Mouse (Mus musculus) stomach, embryonic 14.5 days (tissue): Measurements from ENCODE around the gene Srgap3. TPM values are rescaled to one million over a fixed set of nuclear protein-coding genes. Genes with fewer than 3 reads are reported as not detected.
A peak's percentile ranks its signal among the peaks of the same experiment; 100 is the strongest.

Experiments
- ATAC-seq: fragments of 200-750 bp; cut with Nextera tagmentation; 2 replicates; pipeline ENCODE4 v1.8.0; 2017; ENCODE audit warnings: low read depth, moderate TSS enrichment; ENCODE audit not compliant: insufficient number of reproducible peaks, insufficient read depth, low FRiP score
- H3K27ac ChIP-seq: fragments of 300-500 bp; sonication (generic); 2 replicates; pipeline ENCODE4 v1.5.1; 2014; ENCODE audit warnings: mild to moderate bottlenecking, low read length, moderate library complexity, mixed read lengths
- H3K27me3 ChIP-seq: fragments of 300-500 bp; sonication (generic); 2 replicates; pipeline ENCODE4 v1.6.1; 2014; ENCODE audit warnings: low read length, control low read depth, mixed read lengths; ENCODE audit not compliant: control insufficient read depth, insufficient read depth
- H3K36me3 ChIP-seq: fragments of 300-500 bp; sonication (generic); 2 replicates; pipeline ENCODE4 v1.6.1; 2014; ENCODE audit warnings: mild to moderate bottlenecking, control low read depth, low read length, moderate library complexity, mixed read lengths; ENCODE audit not compliant: control insufficient read depth, insufficient read depth
- H3K4me1 ChIP-seq: fragments of 300-500 bp; sonication (generic); 2 replicates; pipeline ENCODE4 v1.6.1; 2014; ENCODE audit warnings: low read length, control low read depth, mixed read lengths; ENCODE audit not compliant: control insufficient read depth, insufficient read depth
- H3K4me2 ChIP-seq: fragments of 300-500 bp; sonication (generic); replicated peaks from 2 replicates; pipeline ENCODE4 v1.6.1; 2014; ENCODE audit warnings: low read depth, low read length, control low read depth
- H3K4me3 ChIP-seq: fragments of 300-500 bp; sonication (generic); 2 replicates; pipeline ENCODE4 v1.5.1; 2014; ENCODE audit warnings: low read depth, low read length, control low read depth
- H3K9ac ChIP-seq: fragments of 300-500 bp; sonication (generic); replicated peaks from 2 replicates; pipeline ENCODE4 v1.6.1; 2014; ENCODE audit warnings: low read depth, mild to moderate bottlenecking, control low read depth, low read length, moderate library complexity, mixed read lengths
- H3K9me3 ChIP-seq: fragments of 300-500 bp; sonication (generic); 2 replicates; pipeline ENCODE4 v1.6.1; 2016; ENCODE audit warnings: low read depth, low read length, control low read depth; ENCODE audit not compliant: control insufficient read depth
- whole genome bisulfite sequencing: fragments of 180-500 bp; shearing (Covaris S2); extraction: QIAGEN DNeasy Blood & Tissue Kit; methylation state at CpG from one replicate; pipeline ENCODE4 v1.1.7; 2014; 5-methylcytosine and 5-hydroxymethylcytosine counted together
- polyA plus RNA-seq: library from polyadenylated mRNA; unstranded; fragments of >200 nt; fragmentation: Nextera tagmentation; extraction: Ambion mirVana; gene quantifications from 2 replicates; pipeline ENCODE4 v1.2.1, GENCODE M21; 2014

The Srgap3 gene
- polyA plus RNA-seq, 1 experiment from 2014 or later = 15.3 TPM

- no peak for ATAC-seq
- no peaks in the 10 kb centered on the region for H3K9me3 ChIP-seq
- H3K27me3 ChIP-seq = no peaks in the 10 kb centered on the region
- H3K4me2 ChIP-seq = no peak overlapping the region
- H3K27ac ChIP-seq = no peak overlapping the region
- H3K9ac ChIP-seq = no peak overlapping the region
- WGBS = 78% methylated on average over 7 of the region's 7 CpGs
- H3K4me1 ChIP-seq = peaks cover 12% of the 10 kb centered on the region
- H3K4me3 ChIP-seq = no peak overlapping the region
- no peaks in the 10 kb centered on the region for H3K36me3 ChIP-seq
These were observed 128.6 kb downstream of the Srgap3 start for GRCm38 (mm10) chr6:112818403-112818901.

GRCm38 (mm10) chr6:112815604-112816003 is 131.5 kb downstream of the Srgap3 start:
- Histone ChIP-seq H3K9me3 (no peaks in the 10 kb centered on the region), H3K4me3 (no peak overlapping the region), H3K9ac (no peak overlapping the region), H3K27ac (peak overlapping the region; percentile 59; the same call in 1 of the 2 replicates), H3K4me2 (no peak overlapping the region), H3K27me3 (no peaks in the 10 kb centered on the region), H3K4me1 (peaks cover 12% of the 10 kb centered on the region), H3K36me3 (no peaks in the 10 kb centered on the region)
- 56% methylated on average over 6 of the region's 6 CpGs for WGBS
- ATAC-seq = no peak

GRCm38 (mm10) chr6:112814525-112815086 is 132.5 kb downstream of the Srgap3 start:
- no peak overlapping the region for H3K9ac ChIP-seq
- no peaks in the 10 kb centered on the region for H3K9me3 ChIP-seq
- H3K36me3 ChIP-seq = no peaks in the 10 kb centered on the region
- peak; percentile 30; the same call in 1 of the 2 replicates for ATAC-seq
- no peaks in the 10 kb centered on the region for H3K27me3 ChIP-seq
- 22% methylated on average over 5 of the region's 5 CpGs for WGBS
- no peak overlapping the region for H3K4me2 ChIP-seq
- H3K27ac ChIP-seq = peak overlapping the region; percentile 59; the same call in 1 of the 2 replicates
- H3K4me3 ChIP-seq = no peak overlapping the region
- peaks cover 15% of the 10 kb centered on the region for H3K4me1 ChIP-seq

- WGBS = 98% methylated on average over 7 of the region's 7 CpGs
- no peak for ATAC-seq
- H3K9me3 ChIP-seq = no peaks in the 10 kb centered on the region
These were observed 134.2 kb downstream of the Srgap3 start for GRCm38 (mm10) chr6:112812884-112813283.

GRCm38 (mm10) chr6:112810521-112810830 is 136.6 kb downstream of the Srgap3 start:
- no peak overlapping the region for H3K27ac ChIP-seq
- no peaks in the 10 kb centered on the region for H3K9me3 ChIP-seq
- 79% methylated on average over 4 of the region's 4 CpGs for WGBS
- no peak overlapping the region for H3K9ac ChIP-seq
- no peak overlapping the region for H3K4me3 ChIP-seq
- H3K4me2 ChIP-seq = no peak overlapping the region
- H3K36me3 ChIP-seq = no peaks in the 10 kb centered on the region
- H3K27me3 ChIP-seq = no peaks in the 10 kb centered on the region
- ATAC-seq = no peak
- H3K4me1 ChIP-seq = peaks cover 15% of the 10 kb centered on the region

More at GRCm38 (mm10) chr6:112812884-112813283, 134.2 kb downstream of the Srgap3 start:
- Histone ChIP-seq H3K4me1 (peaks cover 15% of the 10 kb centered on the region), H3K27me3 (no peaks in the 10 kb centered on the region), H3K9ac (no peak overlapping the region), H3K36me3 (no peaks in the 10 kb centered on the region), H3K27ac (no peak overlapping the region), H3K4me3 (no peak overlapping the region), H3K4me2 (no peak overlapping the region)

- no peak for ATAC-seq
These were observed 137.2 kb downstream of the Srgap3 start for GRCm38 (mm10) chr6:112809658-112810520.

GRCm38 (mm10) chr6:112808738-112809137 is 138.3 kb downstream of the Srgap3 start:
- 0 out of 2 replicates have a peak, but pooled peaks cover 3% of the 10 kb centered on the region for H3K4me1 ChIP-seq
- WGBS = 80% methylated on average over 9 of the region's 9 CpGs

More at GRCm38 (mm10) chr6:112809658-112810520, 137.2 kb downstream of the Srgap3 start:
- WGBS = 57% methylated on average over 15 of the region's 15 CpGs
- H3K27me3 ChIP-seq = no peaks in the 10 kb centered on the region
- H3K4me2 ChIP-seq = no peak overlapping the region
- H3K4me3 ChIP-seq = no peak overlapping the region
- no peaks in the 10 kb centered on the region for H3K36me3 ChIP-seq
- no peak overlapping the region; the same call in 1 of the 2 replicates for H3K27ac ChIP-seq
- H3K9ac ChIP-seq = no peak overlapping the region
- H3K9me3 ChIP-seq = no peaks in the 10 kb centered on the region
- H3K4me1 ChIP-seq = peaks cover 11% of the 10 kb centered on the region

GRCm38 (mm10) chr6:112801917-112802316 is 145.1 kb downstream of the Srgap3 start:
- Histone ChIP-seq H3K9ac (no peak overlapping the region), H3K36me3 (no peaks in the 10 kb centered on the region), H3K4me1 (no peaks in the 10 kb centered on the region), H3K9me3 (no peaks in the 10 kb centered on the region), H3K27me3 (no peaks in the 10 kb centered on the region), H3K27ac (no peak overlapping the region), H3K4me2 (no peak overlapping the region), H3K4me3 (no peak overlapping the region)
- WGBS = 86% methylated on average over 3 of the region's 3 CpGs
- no peak for ATAC-seq

More at GRCm38 (mm10) chr6:112808738-112809137, 138.3 kb downstream of the Srgap3 start:
- Histone ChIP-seq H3K9me3 (no peaks in the 10 kb centered on the region), H3K4me3 (no peak overlapping the region), H3K27ac (no peak overlapping the region), H3K27me3 (no peaks in the 10 kb centered on the region), H3K4me2 (no peak overlapping the region), H3K36me3 (no peaks in the 10 kb centered on the region), H3K9ac (no peak overlapping the region)
- no peak for ATAC-seq
